Mouse (Mus musculus): ENCODE results near the gene Nrn1l. TPM values are rescaled to one million over a fixed set of nuclear protein-coding genes. Genes with fewer than 3 reads are reported as not detected.
A peak's percentile ranks its signal among the peaks of the same experiment; 100 is the strongest.

The Nrn1l gene
- polyA plus RNA-seq, 1 experiment from 2014 or later, result not detected

GRCm38 (mm10) chr8:105858495-105858894, 34.9 kb upstream of the Nrn1l start:
- Histone ChIP-seq H3K27ac (replicated peaks) (no peak overlapping the region), H3K27me3 (ENCODE audit: control insufficient read depth, insufficient read depth, low read length) (no peaks in the 10 kb centered on the region), H3K4me1 (replicated peaks; ENCODE audit: control insufficient read depth, insufficient read depth) (peaks cover 11% of the 10 kb centered on the region; the same call in 1 of the 2 replicates), H3K9me3 (ENCODE audit: control insufficient read depth, low read length) (no peaks in the 10 kb centered on the region), H3K36me3 (ENCODE audit: control insufficient read depth, insufficient read depth, low read length) (no peaks in the 10 kb centered on the region; the same call in 1 of the 2 replicates), H3K4me3 (ENCODE audit: low read depth, low read length) (no peak overlapping the region), H3K4me2 (replicated peaks; ENCODE audit: low read depth) (no peak overlapping the region), H3K9ac (ENCODE audit: low read length) (no peak overlapping the region)
- 83% methylated on average over 5 of the region's 5 CpGs for WGBS
- no peak for TF ChIP-seq CTCF (IDR thresholded peaks at IDR 0.05; ENCODE audit: low read depth)
- no peak for TF ChIP-seq EP300 (optimal IDR thresholded peaks at IDR 0.05)
- ATAC-seq (ENCODE audit: low FRiP score, low TSS enrichment) (no peak), DNase-seq (ENCODE audit: low spot score) (no peak)

DNA sequence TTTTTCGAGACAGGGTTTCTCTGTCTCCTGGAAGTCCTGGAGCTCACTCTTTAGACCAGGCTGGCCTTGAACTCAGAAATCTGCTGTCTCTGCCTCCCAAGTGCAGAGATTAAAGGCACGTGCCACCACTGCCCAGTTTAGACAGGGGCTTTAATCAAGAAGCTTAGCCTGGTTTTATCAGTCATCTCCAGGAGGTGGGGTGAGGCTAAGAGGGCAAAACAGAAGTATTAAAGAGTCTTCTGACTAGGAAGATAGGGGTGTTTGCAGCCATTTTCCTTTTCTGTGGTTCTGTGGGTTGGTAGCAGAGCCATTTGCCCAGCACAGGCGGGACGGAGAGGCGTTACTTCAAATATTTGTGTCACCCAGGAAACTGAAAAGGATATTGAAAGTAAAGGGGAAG, 34.1 kb upstream of the Nrn1l start:
- Histone ChIP-seq H3K9me3 (ENCODE audit: control insufficient read depth, low read length) (no peaks in the 10 kb centered on the region), H3K9ac (ENCODE audit: low read length) (no peak overlapping the region; the same call in 1 of the 2 replicates), H3K36me3 (ENCODE audit: control insufficient read depth, insufficient read depth, low read length) (no peaks in the 10 kb centered on the region; the same call in 1 of the 2 replicates), H3K27ac (replicated peaks) (peak overlapping the region; percentile 91), H3K4me1 (replicated peaks; ENCODE audit: control insufficient read depth, insufficient read depth) (peaks cover 11% of the 10 kb centered on the region; the same call in 1 of the 2 replicates), H3K27me3 (ENCODE audit: control insufficient read depth, insufficient read depth, low read length) (no peaks in the 10 kb centered on the region), H3K4me3 (ENCODE audit: low read depth, low read length) (no peak overlapping the region), H3K4me2 (replicated peaks; ENCODE audit: low read depth) (no peak overlapping the region; the same call in 1 of the 2 replicates)
- DNase-seq (ENCODE audit: low spot score), result no peak
- TF ChIP-seq EP300 (optimal IDR thresholded peaks at IDR 0.05), result no peak
- no peak for TF ChIP-seq CTCF (IDR thresholded peaks at IDR 0.05; ENCODE audit: low read depth)
- no peak for ATAC-seq (ENCODE audit: low FRiP score, low TSS enrichment)
- 44% methylated on average over 5 of the region's 5 CpGs for WGBS

GRCm38 (mm10) chr8:105860143-105860981, 33.0 kb upstream of the Nrn1l start, which contains the start of gene Nutf2:
Nutf2 (plus strand) TSS chr8:105860580.
- no peaks in the 10 kb centered on the region for H3K27me3 ChIP-seq (ENCODE audit: control insufficient read depth, insufficient read depth, low read length)
- H3K9ac ChIP-seq (ENCODE audit: low read length), result peak within 1 kb of the TSS; percentile 94
- peak; percentile 96 for DNase-seq (ENCODE audit: low spot score)
- TF ChIP-seq CTCF (IDR thresholded peaks at IDR 0.05; ENCODE audit: low read depth), result no peak
- no peak for TF ChIP-seq EP300 (optimal IDR thresholded peaks at IDR 0.05)
- peak within 1 kb of the TSS; percentile 90 for H3K4me2 ChIP-seq (replicated peaks; ENCODE audit: low read depth)
- peak within 1 kb of the TSS; percentile 91 for H3K27ac ChIP-seq (replicated peaks)
- H3K36me3 ChIP-seq (ENCODE audit: control insufficient read depth, insufficient read depth, low read length), result no peaks in the 10 kb centered on the region; the same call in 1 of the 2 replicates
- peaks cover 11% of the 10 kb centered on the region; the same call in 1 of the 2 replicates for H3K4me1 ChIP-seq (replicated peaks; ENCODE audit: control insufficient read depth, insufficient read depth)
- H3K4me3 ChIP-seq (ENCODE audit: low read depth, low read length), result peak within 1 kb of the TSS; percentile 91
- under 1% methylated on average over 59 of the region's 59 CpGs for WGBS
- no peaks in the 10 kb centered on the region for H3K9me3 ChIP-seq (ENCODE audit: control insufficient read depth, low read length)
- ATAC-seq (ENCODE audit: low FRiP score, low TSS enrichment), result peak; percentile 98

DNA sequence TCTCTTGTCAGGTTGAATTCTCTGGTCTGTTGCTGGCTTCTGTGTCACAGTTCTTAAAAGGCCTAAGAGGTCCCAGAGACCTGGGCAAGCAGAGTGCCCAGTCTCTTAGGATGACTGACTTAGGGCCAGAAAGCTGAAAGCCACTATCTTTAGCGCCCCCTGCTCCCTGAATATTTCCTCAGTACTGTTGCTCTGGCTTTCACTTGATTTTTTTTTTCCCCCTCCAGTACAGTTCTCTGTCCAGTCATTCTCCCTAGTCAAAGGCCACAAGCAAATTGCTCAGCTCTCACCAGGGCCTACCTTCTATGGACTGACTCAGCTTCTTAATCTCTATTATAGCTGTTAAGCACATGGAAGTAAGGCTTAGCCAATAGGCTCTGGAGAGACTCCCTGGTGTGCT, 31.4 kb upstream of the Nrn1l start:
- Histone ChIP-seq H3K9ac (ENCODE audit: low read length) (peak overlapping the region; percentile 94; the same call in 1 of the 2 replicates), H3K27me3 (ENCODE audit: control insufficient read depth, insufficient read depth, low read length) (no peaks in the 10 kb centered on the region), H3K27ac (replicated peaks) (0 out of 2 replicates have a peak overlapping the region, but pooled peaks have one; percentile 91), H3K36me3 (ENCODE audit: control insufficient read depth, insufficient read depth, low read length) (no peaks in the 10 kb centered on the region; the same call in 1 of the 2 replicates), H3K4me1 (replicated peaks; ENCODE audit: control insufficient read depth, insufficient read depth) (peaks cover 9% of the 10 kb centered on the region; the same call in 1 of the 2 replicates), H3K9me3 (ENCODE audit: control insufficient read depth, low read length) (no peaks in the 10 kb centered on the region), H3K4me3 (ENCODE audit: low read depth, low read length) (peak overlapping the region; percentile 91), H3K4me2 (replicated peaks; ENCODE audit: low read depth) (peak overlapping the region; percentile 90)
- TF ChIP-seq CTCF (IDR thresholded peaks at IDR 0.05; ENCODE audit: low read depth), result peak; percentile 56
- TF ChIP-seq EP300 (optimal IDR thresholded peaks at IDR 0.05), result no peak
- ATAC-seq (ENCODE audit: low FRiP score, low TSS enrichment), result no peak
- WGBS, result 14% methylated on average over 1 of the region's 1 CpGs
- no peak for DNase-seq (ENCODE audit: low spot score)

DNA sequence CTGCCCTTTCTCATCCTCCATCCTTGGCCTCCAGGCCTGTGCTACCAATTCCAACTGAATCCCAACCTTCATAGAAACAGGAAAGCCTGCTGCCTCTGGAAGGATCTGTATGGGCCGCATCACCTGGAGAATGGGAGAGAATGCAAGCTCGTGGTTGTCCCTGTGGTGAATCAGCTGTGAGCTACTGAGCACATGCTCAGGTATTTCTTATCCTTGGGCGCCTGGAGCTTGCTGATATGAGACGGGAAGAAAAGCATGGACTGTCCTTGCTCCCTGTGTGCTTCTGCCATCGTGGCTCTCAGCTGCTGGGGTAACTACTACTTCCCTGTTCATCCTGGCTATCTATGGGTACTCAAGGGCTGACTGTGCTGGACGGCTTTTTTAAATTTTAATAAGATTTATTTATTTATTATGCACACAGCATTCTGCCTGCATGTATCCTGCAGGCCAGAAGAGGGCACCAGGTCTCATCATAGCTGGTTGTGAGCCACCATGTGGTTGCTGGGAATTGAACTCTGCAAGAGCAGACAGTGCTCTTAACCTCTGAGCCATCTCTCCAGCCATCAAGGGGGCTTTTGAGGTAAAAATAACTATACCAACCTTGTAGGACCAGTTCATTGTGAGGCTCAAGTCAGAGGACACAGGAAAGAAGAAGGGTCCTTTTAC, 26.9 kb upstream of the Nrn1l start:
- 80% methylated on average over 6 of the region's 6 CpGs for WGBS

More for the DNA sequence above, 26.9 kb upstream of the Nrn1l start:
- Histone ChIP-seq H3K4me3 (ENCODE audit: low read depth, low read length) (no peak overlapping the region), H3K36me3 (ENCODE audit: control insufficient read depth, insufficient read depth, low read length) (peaks cover 5% of the 10 kb centered on the region), H3K27me3 (ENCODE audit: control insufficient read depth, insufficient read depth, low read length) (no peaks in the 10 kb centered on the region), H3K9ac (ENCODE audit: low read length) (no peak overlapping the region), H3K4me1 (replicated peaks; ENCODE audit: control insufficient read depth, insufficient read depth) (peaks cover 7% of the 10 kb centered on the region; the same call in 1 of the 2 replicates), H3K9me3 (ENCODE audit: control insufficient read depth, low read length) (no peaks in the 10 kb centered on the region), H3K4me2 (replicated peaks; ENCODE audit: low read depth) (no peak overlapping the region), H3K27ac (replicated peaks) (no peak overlapping the region)
- TF ChIP-seq EP300 (optimal IDR thresholded peaks at IDR 0.05) (no peak), CTCF (IDR thresholded peaks at IDR 0.05; ENCODE audit: low read depth) (peak; percentile 63)
- ATAC-seq (ENCODE audit: low FRiP score, low TSS enrichment) (no peak), DNase-seq (ENCODE audit: low spot score) (no peak)

Measured in stomach, postnatal 0 days (tissue).